Mouse (Mus musculus): ENCODE results near the gene Foxf2.

The Foxf2 gene

DNA sequence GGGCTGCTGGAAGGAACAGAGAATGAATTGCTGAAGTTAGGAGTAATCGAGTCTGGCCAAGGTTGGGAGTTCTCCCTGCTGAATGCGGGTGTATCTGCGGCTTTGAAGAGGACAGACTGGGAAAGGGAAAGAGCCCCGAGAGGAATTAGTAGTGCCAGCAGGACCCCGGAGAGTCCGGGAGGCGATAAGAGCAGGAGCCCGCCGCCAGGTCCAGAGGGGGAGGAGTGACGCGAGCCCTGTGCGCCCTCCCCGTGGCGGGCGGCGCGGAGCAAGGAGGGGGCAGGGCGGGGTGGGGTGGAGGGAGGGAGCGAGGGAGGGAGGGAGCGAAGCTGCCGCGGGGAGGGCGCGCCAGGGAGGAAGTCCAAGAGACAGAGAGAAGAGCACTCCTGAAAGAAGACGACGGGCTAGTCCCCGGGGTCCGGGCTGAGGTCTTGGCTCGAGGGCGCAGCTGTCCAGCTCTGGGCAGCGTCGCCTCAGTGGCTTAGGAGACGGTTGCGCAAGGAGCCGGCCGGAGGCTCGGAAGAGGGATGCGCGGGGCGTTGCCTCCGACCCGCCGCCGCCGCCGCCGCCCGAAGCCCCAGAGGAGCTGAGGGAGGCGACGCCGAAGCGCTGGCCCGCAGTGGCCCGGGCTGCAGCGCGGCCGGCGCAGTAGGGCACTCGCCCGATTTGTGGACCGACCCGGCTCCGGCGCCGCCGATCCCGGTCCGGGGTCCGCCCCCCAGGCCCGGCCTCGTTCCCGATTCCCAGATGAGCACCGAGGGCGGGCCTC lies at the start of gene Foxf2:
Gene Foxf2 (plus strand): TSS at position 484 of the 769 bp plus-strand sequence.
- no peak for DNase-seq (ENCODE audit: low spot score)

DNA sequence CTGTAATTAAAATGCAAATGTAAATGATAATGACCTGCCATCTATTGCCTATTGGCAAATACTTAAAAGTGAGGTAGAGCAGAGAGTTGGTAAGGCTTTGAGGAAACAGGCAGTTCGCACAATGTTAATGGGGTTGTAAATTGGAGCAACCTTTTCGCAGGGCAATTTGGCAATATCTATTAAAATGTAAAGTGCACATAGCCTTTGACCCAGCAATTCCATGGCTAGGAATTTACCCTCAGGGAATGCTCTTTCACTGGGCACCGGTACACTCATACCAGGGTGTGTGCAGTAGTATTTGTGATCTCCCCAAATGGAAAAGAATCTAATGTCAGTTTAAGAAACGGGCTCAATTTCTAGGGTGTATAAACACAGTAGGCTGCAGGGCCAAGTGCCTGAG lies 48.9 kb upstream of the Foxf2 start:
- DNase-seq (ENCODE audit: low spot score) = no peak

DNA sequence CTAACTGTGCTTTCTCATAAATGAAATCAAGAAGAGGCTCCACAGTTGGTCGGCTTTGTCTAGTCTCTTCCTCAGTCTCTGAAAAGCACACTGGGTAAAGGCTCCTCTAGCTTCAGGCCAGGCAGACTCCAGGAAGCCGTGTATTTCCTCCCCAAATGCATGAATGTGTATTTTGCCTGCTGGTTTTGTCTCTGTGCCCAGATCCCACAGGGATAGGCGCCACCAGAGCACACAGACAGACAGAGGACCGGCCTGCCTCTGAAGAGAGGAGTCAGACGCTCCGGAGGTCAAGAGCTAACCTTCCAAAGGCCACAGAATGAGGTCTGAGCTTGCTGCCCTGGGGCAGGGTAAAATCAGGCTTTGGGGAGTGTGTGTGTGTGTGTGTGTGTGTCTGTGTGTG lies 48.0 kb upstream of the Foxf2 start:
- DNase-seq (ENCODE audit: low spot score) = no peak

DNA sequence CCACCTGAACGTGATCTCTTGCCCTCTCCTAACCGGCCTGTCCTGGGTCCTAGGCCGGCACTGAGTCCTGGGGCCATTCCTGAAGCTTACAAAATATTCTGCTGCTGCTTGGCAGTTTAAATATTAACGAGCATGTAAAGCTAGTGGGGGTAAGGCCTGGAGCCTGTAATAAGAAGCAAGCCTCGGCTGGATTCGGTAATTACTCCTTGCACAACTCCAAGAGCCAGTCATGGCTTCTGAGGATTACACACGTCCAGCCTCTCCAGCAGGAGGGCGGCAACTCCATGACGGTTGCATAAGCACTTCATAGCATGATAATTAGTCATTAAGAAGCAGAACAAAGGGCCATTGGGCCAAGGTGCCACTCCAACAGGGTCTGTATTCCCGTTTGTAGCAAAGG lies 47.2 kb upstream of the Foxf2 start:
- no peak for DNase-seq (ENCODE audit: low spot score)

DNA sequence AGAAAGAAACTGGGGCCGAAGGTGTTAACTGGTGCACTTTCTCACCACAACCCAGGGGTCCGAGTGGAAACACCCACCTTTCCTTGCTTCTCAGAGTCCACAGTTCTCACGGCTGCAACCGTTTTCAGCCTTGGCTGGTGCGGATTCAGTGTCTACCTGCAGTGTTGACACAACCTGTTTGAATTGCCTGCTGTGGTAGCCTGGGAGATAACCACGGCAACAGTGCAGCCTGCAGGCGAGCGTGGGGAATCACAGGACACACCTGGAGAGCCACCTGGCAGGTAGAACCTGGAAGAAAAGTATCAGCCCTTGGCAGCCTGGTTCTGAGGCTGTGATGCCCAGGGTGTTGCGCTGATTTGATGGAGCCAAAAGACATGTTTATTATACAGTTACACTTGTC lies 45.8 kb upstream of the Foxf2 start:
- DNase-seq (ENCODE audit: low spot score) = no peak

DNA sequence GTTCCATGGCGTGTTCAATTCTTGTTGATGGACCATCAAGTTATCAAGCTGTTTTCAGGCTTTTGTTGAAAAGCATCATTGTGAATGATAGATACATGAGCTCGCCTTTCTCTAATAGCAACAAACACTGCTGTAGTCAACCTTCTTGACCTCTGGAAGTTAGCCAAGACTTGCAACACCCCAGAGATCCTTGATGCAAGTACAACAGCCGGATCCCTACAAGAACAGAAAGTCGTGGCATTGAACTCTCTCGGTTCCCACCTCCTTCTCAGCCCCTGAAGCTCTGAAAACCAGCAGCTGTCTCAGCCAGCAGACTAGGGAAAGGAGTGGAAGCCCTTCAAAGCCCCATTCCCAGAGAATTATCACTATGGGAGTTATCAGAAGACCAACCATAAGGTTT lies 38.3 kb upstream of the Foxf2 start:
- DNase-seq (ENCODE audit: low spot score) = no peak

DNA sequence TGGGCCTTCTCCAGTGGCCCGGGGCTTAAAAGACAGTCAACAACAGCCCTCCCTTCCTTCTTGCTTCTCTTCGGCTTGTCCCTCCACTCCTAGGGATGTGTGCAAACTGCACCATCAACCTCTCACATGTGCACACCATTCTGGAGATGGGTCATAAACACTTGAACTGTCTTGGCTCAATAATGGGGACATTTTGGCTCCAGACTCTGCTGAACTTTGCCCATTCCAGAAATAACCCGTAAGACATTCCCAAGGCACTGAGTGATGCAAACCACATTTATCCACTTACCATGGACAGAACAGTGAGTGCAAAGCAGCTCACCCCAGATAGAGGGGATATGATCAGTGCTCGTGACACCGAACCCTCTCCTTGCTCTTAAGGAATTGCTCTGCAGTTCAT lies 26.0 kb upstream of the Foxf2 start:
- DNase-seq (ENCODE audit: low spot score) = no peak

DNA sequence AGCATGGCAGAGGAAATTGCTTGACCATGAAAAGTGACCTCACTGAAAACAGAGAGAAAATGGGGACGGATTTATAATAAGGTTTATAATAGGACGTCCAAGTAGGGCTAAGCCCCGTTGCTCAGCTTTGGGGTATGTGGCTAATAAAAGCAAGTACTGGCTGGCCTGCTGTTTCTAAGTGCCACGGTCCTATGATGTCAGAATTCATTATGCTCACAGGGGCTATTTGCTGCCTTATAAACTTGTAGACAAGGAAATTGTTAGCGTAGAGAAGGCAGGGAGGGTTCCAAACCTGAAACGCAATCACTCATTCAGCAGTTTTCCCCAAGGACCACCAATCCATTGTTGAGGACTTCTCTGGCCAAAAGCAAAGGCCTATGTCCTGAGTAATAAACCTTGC lies 21.7 kb upstream of the Foxf2 start:
- DNase-seq (ENCODE audit: low spot score) = no peak

DNA sequence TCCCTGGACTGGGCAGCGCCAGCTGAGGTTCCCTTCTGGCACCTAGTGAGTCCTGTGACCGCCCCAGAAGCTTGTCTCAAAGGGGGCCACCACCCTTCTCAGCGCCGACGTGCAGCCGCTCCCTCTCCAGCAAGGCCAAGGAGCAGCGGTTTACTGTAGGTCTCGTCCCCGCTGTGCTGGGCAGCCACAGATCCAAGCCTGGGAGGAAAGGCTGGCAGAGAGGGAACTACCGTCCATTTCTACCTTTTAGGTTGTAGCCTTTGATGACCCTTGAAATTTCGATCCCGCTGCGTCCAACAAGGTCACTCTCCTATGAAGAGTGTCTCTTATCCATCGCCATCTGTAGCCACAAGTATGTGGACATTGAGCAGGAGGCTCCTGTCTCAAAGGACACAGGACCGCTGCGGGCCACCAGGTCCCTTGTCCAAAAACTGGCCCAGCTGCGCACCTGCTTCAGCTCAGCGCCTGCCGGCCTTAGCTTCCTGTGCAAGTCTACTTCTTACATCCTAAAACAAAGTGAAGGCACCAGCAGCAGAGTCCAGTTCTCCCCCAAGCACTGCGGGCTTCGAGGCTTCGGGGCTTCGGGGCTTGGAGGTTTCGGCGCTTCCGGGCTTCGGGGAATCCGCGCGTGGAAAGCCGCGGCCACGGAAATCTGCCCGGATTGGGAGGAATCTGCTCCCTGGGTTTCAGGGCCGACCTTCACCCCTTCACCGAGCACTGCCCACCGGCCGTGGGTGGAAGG lies 10.7 kb upstream of the Foxf2 start:
- no peak for DNase-seq (ENCODE audit: low spot score)

DNA sequence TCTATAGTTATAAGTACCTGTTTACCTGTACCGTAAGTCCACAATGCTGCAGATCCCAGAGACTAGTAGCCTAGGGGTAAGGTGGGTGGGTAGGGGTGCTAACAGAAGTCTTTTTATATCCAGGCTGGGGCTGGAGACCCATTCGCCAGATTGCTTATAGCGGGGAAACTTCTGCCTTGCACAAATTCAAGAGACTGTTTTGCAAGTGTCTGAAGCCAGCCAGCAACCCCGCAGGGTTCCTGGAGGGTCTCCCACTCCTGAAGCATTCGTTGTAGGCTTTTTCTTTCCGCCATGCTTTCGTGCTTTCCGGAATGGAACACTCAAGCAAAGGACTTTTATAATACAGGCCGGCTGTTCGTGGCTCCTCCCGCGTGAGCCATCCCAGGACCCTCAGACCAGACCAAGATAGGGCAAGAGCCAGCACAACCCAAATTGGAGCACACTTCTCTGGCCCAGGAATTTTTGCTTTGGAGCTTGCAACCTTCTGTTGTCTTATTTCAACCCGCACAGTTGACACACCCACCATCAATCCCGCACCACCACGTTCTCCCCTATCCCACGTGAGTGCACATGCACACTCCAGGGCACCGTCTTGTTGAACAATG lies 10.0 kb upstream of the Foxf2 start:
- DNase-seq (ENCODE audit: low spot score) = no peak

DNA sequence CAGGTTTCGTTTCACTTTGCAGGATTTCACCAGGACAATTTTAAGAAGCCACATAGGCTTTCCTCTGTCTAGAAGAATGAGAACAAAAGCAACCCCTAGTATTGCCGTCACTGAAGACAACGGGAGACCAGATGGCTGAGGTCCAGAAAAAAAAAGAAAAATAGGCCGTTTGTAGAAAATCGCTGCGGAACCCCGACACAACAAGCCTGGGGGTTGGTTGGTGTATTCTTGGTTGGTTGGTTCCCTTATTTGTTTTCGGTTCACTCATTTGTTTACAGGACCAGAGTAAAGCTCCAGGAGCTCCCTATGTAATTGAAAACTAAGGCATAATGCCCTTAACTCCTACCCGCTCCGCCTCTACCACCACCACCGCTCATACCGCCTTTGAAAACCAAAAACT lies 7.6 kb upstream of the Foxf2 start:
- DNase-seq (ENCODE audit: low spot score) = no peak

DNA sequence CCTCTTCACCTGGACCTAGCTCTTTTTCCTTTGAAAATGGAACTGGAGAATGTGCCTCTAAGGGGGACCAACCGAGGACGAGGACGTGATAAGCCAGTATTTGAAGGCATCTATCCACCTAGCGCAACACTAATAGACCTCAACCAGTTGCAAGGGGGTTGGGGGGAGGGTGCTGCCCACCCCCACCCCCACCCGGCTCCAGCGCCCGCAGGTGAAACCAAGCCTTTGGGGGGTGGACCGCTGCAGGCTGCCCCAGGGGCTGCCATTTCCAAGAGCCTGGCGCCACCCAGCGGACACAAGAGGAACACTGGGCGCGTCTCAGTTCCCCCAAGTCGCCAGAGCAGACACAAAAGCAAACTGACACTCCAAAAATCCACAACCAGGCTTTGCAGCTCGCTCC lies 7.2 kb upstream of the Foxf2 start:
- DNase-seq (ENCODE audit: low spot score) = no peak

DNA sequence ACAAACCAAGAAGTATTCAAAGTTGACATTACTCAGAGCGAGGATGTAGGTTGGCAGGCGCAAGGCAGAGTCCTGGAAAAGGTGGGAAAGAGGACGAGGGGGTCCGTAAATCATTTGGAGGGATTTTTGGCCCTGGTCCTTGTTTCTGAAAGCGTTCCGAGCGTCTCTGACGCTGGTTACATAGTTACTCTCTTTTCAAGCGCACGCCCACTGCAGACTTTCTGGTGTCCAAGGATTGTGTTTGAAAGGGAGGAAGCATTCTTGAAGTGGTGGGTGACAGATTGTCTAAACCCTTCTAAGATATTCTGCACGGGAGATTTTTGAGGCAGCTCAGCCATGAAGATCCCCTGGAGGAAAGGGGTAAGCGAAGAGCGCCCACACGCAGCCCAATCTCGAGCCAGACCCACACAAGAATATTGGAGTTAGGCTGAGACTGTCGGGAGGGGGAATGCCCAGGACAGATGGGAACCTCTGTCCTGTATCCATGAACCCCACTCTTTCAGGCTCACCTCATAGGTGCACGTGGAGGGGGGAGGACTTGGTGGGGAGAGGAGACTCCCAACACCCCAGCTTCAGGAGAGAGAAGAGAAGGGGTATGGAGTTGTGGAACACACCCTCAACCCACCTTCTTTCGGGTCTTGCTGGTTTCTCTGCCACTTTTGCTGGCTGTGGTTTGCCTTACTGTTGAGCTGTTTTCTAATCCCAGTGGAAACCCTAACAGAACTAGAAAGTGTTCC lies 6.5 kb upstream of the Foxf2 start:
- no peak for DNase-seq (ENCODE audit: low spot score)

DNA sequence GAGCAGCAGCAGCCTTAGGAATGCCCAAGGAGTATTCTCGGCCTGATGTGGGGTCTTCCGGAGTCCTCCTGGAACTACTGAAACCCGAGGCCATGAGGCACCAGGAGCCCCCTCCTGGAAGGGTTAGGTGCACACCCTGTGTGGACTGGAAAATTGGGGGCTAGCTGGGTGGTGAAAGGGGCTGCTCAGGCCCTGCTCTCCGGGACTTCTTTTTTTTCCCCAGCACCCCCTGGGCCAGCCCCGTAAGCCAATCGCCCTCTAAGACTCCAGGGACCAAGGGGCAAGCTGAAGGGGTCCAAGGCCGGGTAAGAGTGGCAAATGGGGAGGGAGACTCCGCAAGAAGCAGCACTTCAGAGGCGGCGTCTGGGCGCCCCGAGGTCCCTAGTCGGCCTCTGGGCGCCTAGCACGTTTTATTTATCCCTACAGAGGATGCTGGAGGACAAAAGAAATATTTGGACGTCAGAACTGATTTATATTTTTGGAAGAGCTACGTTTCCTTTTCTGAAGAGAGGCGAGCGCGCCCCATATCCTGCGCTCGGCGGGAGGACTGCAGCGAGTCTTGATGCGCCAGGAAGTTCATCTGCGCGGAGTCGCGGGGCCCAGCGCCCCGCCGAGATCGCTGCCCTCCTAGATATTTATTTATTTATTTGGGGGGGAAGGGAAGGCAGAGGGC lies 5.7 kb upstream of the Foxf2 start:
- no peak for DNase-seq (ENCODE audit: low spot score)

DNA sequence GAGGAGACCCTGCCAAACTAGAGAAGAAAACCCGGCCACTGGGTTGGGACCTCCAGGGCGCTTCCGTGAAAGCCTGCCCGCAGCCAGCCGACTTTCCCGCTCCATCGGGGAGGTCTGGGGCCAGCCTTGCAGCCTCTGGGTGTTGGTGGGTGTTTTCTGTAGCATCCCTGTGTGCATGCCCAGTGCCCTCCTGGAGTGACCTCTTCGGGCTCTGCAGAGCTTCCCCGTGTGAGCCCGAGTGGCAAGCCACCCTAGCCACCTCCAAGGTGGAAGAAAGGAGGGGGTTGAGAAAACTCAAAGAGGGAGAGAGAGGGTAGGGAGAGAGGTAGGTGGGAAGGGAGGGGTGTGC lies 5.1 kb upstream of the Foxf2 start:
- DNase-seq (ENCODE audit: low spot score) = no peak

DNA sequence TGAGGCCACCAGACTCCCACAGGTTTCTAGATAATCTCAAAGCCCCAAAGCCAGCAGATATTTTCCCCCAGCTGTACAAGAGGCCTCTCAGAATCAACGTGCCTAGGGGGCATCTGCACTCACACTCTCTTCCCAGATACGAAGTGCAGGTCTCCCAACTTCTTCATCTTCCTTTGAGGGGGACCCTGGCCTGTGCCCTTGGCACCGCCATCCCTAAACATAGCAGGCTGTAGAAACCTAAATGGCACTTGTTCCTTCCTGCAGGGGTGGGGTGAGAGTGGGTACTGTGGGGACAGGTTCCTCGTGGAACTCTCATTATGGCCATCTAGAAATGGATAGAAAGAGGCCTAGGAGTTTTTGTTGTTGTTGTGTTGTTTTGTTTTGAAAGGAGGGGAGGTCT lies 4.7 kb upstream of the Foxf2 start:
- no peak for DNase-seq (ENCODE audit: low spot score)

DNA sequence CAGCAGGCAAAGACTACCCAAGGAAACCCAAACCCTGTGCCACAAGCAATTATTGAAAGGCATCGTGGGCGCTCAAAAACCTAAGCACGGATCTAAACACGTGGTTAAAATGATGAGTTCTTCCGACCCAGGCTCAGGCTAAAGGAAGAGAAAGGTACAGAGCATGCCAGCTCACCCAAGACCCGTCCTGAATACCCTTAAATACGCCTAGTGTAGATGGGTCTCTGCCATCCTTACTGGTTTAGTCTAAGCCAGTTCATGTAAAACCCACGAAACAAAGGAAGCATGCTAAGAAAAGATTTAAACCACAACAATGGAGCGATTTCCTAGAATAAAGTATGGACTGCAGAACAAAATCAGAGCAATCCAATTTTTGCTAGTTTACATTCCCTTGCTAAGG lies 3.9 kb upstream of the Foxf2 start:
- DNase-seq (ENCODE audit: low spot score) = no peak

DNA sequence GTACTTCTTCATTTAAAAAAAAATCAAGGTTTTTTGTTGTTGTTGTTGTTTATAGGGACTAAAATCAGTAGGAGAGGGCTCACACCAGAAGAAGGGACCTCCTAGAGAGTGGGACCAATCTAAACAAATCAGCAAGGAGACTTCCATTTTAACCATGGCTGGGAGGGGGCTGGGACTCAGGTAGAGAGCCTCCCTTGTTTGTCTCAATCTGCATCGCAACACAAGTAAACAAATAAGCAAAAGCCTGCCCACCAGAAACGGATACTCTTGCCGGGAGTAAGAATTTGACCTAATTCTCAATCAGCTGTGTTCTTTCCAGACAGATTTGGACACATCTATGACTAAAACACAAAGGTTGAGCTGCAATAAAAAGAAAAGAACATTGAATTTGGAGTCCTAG lies 3.2 kb upstream of the Foxf2 start:
- DNase-seq (ENCODE audit: low spot score) = no peak

DNA sequence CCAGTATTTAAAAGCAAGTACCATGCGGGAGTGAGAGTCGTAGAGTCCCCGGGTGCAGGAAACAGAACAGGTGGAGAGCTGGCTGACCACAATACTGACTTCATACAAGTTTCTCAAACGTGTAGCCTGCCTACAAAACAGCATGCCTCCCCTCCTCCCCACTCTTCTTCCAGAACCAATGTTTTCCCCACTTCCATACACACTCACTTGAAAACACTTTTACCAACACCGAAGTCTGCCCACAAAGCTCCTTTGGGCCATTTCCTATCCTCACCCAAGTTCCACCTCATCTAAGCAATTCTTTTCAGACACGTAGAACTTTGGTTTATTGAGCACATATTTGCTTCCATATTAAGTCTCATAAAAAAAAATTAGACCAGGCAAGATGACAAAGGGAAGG lies 2.3 kb upstream of the Foxf2 start:
- no peak for DNase-seq (ENCODE audit: low spot score)

DNA sequence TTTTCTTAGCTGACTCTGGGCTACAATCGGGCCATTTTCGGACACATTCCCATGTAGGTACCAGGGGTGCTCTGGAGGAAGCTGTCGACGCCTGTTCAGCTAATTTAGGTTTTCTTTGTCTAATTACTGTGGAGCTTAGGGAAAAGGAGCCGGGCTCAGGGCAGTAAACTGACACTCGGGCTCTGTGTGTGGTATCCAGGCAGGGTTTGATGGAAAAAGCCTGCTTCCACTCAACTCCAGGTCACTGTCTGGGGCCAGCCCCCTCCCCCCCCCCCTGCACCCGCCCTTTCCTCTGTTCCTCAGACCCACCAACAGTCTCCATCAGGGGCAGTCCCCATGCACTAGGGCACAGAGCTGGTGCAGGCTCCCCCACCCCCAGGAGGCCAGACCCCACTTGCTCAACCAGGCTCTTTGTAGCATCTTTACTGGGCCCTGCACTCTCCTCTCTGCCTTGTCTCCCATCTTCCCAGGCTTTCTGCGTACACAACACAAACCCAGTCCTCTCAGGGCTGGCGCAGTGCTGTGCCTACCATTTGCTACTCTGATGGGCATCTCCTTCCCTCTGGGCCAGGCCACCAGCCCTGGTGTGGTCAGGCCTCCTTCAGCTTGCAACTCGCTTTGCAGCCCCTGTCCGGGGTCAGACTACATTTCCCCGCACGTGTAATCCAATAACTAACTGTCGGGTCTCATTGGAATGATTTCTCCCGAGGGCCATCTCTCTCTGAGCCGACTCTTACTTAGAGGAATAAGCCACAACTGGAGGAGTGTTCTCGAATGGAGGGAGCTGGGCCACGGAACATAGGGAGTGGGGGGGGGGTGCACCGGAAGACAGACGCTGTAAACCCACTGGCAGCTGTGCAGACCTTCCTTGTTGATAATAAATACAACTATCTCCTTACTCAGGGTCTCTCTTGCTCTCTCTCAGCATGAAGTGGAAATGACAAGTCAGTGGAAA lies 1.4 kb upstream of the Foxf2 start:
- no peak for DNase-seq (ENCODE audit: low spot score)

DNA sequence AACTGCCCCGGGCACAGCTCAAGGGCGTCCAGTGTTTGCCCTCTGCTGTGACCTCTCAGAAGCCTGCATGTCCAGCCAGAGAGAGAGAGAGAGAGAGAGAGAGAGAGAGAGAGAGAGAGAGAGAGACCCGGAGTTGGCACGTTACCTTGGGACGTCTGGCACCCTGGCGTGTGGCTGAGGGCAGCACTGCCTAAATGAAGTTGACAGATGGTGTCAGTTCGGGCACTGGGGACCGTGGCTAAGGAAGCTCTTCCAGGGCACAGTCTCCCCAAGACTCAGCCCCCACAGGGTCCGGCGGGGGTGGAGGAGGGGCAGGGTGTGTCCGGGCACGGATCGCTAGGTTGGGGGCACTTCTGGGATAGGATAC lies 667 bp upstream of the Foxf2 start:
- DNase-seq (ENCODE audit: low spot score) = no peak
